Mouse (Mus musculus): ENCODE results near the gene Gm12888.
"Not testable (repeated sequence)": the region's sequence is repeated elsewhere in the genome, so short reads cannot be mapped to it uniquely, and the experiment has no call there.

The Gm12888 gene

DNA sequence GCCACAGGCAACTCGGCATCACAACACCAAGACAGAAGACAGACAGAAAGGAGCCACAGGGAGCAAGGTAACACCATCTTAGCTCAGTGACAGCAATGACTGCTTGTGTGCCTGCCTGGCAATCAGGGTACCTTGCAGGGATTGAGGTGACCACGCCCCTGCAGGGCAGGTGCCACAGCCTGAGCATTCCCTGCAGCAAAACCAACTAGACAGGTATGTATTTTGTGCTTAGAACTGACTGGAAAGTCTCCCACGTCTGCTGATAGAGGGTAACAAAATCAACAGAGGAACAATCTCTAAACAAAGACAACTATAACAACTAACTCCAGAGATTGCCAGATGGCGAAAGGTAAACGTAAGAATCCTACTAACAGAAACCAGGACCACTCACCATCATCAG is at the start of gene Gm12888:
TSS of gene Gm12888 (minus strand) at position 101 of the 400 bp plus-strand sequence.
- not testable (repeated sequence) for DNase-seq (ENCODE audit: low read depth, low spot score)

Data from retina, adult 2 months (tissue).